Mouse (Mus musculus) liver, adult 2 months (tissue): ENCODE results near the gene Sirt5.

ENCODE experiments used
- CTCF ChIP-seq: fragments of 200-500 bp; IDR thresholded peaks from 2 replicates; pipeline ENCODE4 v1.5.1; 2011; ENCODE audit warnings: low read depth, low read length, control low read depth
- POLR2A ChIP-seq: fragments of 200-500 bp; IDR thresholded peaks from 2 replicates; pipeline ENCODE4 v1.6.1; 2011; ENCODE audit warnings: low read length, control low read depth; ENCODE audit not compliant: insufficient read depth; ENCODE audit errors: extremely low read depth

- TF ChIP-seq CTCF = no peak
- TF ChIP-seq POLR2A = no peak
Measured at GRCm38 (mm10) chr13:43354362-43354761, 10.9 kb upstream of the Sirt5 start.
